Mouse (Mus musculus) MEL-GATA-1-ER (cell line): Measurements from ENCODE around the gene Shisal2a.

Source experiments
- DNase-seq: peaks from one replicate; pipeline ENCODE4 v3.0.0-alpha.2; 2012; ENCODE audit warnings: low read depth; ENCODE audit errors: extremely low read depth

The Shisal2a gene

DNA sequence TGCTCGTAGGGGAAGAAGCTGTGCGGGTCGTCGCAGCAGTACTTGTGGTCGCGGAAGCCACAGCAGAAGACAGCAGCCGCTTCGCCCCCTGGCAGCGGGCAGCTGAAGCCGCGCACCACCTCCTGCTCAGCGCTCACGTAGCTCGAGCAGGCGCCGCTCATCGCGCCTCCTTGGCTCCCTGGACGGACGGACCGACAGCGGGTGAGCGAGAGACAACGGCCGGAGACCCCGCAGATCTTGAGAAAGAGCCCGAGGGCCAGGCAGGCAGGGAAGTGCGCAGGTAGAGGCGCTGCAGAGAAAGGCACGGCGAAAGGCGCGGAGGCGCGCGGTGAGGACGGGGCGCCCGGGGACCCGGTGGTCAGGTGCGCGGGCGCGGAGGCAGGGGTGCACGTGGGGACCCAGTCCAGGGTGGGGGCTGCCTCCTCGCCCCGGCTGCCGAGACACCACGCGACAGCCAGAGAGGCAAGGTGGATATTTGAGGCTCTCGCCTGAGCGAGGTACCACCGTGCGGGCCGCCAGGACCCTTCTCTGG is at the start of gene Shisal2a:
Gene Shisal2a, minus strand, starts transcription at position 167 of the 532 bp plus-strand sequence.
- DNase-seq: no peak

DNA sequence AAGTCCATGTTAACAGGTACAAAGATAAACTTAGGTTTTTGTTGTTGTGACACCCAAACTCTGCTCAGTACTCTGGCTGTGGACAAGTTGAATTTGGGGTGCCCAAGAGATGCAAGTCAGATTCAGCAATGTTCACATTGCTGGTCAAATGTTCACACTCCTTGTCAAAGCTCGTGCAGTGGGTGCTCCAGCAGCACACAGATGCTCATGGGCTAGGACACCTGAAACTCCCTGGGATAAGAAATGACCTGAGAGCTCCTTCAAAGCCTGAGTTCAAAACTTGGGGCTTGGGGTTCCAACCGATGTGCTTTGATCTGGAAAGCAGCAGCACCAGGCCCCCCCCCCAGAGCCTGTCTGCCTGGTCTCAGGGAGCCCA is 48.4 kb upstream of the Shisal2a start:
- DNase-seq: no peak

DNA sequence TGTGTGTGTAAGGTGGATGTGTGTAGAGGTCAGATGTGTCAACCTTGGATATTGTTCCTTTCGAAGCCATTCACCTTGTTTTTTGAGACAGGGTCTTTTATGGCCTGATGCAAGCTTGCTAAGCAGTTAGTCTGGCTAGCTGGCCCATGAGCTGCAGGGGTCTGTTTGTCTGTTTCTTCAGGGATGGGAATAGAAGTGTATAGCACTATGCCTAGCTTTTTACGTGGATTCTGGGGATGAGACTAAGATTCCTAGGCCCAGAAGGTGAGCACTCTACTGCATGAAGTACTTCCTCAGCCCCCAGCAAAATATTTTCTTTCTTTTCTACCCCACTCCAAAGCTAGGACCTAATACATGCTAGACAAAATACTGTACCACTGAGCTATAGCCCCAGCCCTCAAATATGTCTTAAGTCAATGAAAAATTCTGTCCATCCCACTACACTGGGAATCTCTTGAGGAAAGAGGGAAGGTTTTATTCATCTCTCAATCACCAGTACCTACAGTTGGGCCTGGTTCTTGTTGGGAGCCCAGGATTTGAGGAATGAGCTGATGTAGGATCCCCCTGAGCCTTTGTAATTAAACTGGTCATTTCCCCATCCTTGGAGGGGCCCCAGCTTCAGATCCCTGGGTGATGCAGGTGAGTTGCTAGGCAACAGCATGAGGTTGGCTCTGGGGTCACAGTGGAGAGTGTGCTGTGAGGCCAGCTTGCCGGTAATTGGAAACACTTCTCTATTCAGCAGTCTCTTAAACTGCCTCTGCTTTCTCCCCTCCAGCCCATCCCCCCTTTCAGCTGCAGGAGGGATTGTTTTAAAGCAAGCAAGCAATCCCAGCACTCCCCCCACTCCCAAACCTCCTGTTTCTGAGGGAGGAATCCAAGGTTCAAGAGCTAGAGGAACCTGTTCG is 47.8 kb upstream of the Shisal2a start:
- no peak for DNase-seq

DNA sequence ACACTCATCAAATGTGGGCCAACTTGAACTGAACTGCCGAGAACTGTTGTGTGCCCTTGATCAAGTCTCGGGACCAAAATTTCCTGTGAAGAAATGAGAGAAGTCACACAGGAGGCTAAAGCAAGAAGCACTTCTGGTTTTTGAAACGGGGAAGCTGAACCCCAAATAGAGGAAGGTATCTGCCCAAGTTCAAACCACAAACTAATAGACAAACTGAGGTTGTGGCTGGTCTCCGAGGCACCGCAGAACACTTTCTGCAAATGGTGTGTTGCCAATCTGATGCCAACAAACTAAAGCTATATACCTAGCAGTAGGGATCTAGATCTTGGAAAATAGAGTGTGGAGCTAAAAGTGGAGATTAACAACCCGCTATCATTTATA is 45.2 kb upstream of the Shisal2a start:
- peak; percentile 49 for DNase-seq

DNA sequence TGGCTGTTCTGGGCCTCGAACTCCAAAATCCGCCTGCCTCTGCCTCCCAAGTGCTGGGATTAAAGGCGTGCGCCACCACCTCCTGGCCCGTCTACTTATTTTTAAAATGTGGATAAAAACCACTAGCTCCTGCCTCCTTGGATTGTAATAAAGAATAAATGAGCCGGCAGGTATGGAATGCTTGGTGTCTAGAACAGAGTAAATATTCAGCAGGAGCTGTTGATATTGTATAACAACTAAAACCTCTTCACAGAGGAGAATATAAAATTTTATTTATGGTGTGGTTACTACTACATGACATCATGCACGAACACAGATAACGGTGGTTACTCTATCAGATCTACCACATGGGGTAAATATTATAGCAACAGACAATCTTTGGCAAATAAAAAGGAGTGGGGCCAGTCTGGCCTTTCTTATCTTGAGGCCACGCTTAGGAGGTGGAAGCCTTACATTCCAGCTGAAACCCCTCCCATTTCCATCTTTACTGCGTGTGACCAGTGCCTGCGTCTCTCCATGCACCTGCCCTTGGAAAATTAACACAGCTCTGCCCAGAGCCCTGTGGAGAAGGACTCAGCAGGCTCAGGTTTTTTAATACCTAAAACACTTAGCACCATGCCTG is 44.7 kb upstream of the Shisal2a start:
- DNase-seq: no peak

DNA sequence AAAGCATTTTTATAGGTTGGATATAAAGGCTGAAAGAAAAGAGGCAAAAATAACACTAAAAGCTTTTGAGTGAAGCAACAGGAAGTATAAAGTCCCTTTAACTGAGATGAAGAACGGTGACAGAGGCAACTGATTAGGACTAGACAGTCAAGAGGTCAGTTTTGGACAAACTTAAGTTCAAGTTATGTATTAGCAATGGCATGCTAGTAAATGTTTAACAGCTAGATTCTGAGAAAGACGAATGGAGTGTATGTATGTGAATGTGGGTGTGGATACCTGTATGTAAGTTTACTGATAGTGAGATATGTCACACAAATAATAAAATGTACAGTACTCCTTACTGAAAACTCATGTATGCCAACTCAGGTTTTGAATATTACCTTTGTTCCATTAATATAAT is 41.4 kb upstream of the Shisal2a start:
- DNase-seq: no peak

DNA sequence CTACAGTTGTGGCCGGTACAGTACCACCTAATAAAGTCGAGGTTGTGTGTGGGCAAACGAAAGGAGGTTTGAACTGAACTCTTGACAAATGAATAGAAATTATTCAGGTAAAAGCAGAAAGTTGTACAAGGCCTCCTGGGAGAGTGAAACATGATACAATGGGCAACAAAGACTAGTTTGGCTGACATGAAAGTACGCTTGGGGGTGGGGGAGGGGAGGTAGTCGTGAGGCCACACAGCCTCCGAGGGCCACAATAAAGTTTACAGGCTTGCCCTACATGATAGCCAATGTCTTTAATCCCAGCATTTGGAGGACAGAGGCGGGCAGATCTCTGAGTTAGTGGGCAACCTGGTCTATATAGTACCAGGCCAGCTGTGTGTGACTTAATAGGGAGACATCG is 24.5 kb upstream of the Shisal2a start:
- DNase-seq: no peak

DNA sequence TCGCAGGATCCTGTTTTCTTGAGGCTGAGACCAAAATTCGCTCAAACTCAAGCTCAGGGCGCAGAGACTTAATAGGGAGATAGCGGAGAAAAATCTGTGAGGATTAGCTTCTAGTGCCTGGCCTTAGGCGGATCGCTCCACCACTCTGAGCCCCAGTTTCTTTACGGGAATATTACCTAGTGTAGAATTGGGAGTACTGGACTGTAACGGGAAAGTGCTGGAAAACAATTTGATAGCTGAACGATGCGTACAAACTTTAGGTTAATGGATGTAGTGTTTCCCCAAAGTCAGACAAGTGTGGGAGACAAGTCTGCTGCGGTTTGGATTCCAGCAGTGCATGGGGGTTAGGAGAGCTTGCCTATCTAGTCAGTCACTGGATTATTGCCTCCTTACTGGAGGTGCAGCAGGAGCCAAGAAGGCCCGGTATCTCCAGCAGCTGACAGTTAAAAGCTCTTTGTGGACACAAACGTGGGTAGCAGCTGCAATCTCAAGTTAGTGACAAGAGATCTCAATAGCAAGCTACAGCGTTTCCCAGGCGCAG is 23.8 kb upstream of the Shisal2a start, which contains the start of gene Gpx7:
Gene Gpx7, minus strand, starts transcription at position 101 of the 541 bp plus-strand sequence.
- DNase-seq: no peak

DNA sequence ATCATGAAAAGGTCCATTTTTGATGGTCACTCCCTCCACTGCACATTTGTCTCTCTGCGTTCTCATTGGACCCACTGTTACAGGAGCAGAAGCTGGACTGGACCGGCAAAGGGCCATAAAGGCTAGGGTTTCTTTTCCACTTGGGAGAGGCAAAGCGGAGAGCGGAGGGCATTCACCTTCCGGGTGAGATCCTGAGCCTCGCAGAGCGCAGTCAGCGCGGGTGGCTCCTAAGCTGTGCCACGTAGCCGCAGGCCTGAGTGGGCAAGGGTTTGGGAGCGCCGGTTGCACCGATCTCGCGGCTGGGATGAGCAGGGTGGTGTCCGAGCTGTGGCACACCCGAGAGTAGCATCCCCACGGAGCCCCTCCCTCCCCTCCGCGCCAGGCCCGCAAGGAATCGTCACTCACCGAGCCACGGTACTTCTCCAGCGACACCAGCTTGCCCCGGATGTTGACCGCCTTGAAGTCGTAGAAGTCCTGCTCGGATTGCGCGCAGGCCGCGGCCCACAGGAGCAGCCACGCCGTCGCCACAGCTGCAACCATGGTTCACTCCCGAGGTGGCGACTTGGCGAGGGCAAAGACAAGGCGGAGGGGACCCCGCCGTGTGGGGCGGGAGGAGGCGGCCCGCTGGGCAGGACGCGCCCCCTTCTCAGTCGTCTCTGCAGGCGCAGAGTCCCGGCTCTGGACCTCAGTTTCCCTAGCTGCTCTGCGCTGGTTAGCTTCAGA is 23.1 kb upstream of the Shisal2a start:
- DNase-seq: no peak

DNA sequence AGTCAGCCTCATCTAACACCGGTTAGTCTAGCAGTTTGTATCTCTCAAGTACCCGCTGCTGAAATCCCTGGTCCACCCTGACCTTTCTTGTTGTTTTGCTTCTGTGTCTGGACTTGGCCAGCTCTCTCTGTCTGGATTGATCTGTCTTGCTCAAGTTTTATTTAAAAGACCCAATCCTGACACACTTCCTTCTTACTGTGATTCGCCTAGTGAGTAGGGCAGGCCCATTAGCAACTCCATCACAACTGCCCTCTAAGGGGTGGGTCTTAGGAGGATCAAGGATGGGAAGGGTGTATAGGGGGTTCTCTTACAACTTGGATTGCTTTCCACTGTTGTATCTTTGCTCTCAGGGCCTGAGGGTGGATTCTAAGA is 22.6 kb upstream of the Shisal2a start:
- no peak for DNase-seq

DNA sequence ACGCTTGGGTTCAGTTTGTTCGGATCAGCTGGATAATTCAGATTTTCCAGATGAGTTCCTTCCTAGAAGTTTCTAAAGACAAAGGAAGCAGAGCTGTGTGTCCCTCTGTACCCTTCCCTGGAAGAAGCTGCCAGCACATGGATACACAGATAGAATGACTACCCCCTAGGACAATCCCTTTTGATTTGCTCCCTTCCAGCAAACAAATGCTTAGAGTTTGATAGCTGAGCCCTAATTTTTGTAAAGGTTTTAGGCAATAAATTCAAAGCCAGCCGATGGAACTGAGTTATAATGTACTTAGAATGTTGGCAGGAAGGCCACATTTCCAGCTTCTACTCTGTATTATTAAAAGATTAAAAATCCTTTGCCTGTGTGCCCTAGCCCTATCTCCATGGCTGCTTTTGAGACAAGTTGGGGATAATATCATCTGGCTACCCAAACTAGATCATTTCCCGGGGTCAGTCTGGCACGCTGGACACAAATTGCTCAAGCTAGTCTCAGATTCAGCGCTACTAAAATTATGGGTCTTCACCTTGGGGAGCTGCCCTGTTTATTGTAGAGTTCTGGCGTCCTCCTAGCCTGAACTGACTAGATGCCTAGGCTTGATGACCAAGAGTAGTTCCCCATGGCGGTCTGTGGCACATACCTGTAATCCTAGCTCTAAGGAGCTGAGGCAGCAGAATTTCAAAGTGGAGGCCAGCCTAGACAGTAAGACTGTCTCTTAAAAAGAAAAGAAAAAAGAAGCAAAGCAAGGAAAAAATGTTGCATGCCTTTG is 20.9 kb upstream of the Shisal2a start:
- DNase-seq: no peak

DNA sequence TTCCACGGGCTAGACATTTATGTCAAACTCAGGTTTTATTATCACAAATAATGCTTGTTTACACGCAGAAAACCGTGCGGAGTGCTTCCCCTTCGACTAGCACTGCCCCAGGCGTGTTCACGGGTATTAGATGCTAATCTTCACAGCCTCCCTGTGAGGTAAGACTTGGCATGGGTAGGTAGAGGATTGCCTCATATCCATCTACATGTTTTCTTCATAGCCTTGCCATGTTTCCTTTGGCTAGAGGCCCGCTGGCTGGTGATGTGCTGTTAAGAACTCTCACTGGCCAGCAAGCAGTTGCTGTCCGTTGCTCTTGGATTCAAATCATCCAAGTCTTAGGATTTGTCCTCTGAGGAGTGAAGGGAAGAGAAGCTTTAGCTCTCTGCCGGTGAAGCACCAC is 17.2 kb upstream of the Shisal2a start:
- DNase-seq: no peak

DNA sequence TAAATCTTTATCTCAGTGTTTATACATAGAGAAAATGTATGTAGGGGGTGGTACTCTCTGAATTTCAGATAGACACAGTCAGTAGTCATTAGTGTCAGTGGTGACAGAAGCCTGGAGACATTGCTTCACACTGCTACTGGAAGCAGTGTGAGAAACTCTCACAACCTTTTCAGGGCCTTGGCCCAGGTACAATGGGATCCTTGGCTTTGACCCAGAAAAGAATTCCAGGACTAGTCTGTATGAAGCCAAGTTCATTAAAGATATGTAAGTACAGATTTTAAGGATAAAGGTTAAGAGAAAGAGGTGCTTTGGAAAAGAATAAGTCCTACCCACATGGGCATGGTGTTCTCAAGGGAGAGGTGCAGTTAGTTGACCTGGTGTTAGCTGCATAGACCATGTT is 11.1 kb upstream of the Shisal2a start:
- no peak for DNase-seq

DNA sequence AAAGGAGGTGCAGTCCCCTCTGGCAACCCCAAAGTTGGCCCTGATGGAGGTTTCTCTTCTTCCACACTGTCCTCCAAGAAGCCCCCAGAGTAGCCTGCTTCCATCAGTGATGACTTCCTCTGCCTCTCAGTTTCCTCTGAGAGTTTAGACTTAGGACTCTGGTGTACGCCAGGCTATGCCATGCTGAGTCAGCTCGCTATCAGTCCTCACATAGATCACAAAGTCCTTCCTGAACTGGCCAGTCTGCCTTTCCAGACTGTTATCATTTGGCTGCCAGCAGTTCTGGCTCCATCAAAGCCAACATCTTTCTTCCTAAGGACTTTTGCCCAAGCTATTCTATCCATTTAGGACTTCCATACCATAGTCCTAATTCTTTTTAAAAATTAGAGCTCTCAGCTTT is 9.4 kb upstream of the Shisal2a start:
- DNase-seq: peak; percentile 33

DNA sequence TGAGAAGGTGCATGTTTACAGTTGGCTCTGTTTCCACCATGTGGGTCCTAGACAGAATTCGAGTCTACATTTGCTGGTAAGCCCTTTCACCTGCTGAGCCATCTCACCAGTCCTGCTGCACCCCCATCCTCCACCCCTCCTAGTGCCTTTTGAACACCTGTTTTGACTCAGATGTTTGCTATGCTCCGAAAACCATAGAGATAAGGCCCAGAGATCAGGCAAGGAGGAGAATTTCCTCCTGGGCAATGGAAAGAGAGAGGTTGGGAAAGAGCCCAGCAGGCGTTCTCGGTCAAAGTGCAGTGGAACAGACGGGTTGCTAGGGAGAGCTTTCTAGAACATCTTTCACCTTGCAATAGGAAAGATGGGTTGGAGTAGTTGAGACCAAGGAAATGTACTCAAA is 8.0 kb upstream of the Shisal2a start:
- DNase-seq: no peak

DNA sequence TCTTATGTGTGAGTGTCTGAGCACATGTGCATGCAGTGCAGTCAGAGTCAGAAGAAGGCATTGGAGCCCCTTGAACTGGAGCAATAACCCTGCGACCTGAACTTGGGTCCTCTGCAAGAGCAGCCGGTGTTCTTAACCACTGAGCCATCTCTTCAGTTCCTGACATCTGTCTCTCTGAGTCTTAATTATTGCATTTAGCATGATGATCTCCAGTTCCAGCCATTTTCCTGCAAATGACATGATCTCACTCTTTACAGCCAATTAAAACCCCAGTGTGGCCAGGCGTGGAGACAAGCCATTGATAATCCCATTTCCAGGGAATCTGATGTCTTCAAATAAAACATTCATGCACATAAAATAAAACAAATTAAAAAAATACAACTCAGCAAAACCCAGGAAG is 5.6 kb upstream of the Shisal2a start:
- DNase-seq: no peak

DNA sequence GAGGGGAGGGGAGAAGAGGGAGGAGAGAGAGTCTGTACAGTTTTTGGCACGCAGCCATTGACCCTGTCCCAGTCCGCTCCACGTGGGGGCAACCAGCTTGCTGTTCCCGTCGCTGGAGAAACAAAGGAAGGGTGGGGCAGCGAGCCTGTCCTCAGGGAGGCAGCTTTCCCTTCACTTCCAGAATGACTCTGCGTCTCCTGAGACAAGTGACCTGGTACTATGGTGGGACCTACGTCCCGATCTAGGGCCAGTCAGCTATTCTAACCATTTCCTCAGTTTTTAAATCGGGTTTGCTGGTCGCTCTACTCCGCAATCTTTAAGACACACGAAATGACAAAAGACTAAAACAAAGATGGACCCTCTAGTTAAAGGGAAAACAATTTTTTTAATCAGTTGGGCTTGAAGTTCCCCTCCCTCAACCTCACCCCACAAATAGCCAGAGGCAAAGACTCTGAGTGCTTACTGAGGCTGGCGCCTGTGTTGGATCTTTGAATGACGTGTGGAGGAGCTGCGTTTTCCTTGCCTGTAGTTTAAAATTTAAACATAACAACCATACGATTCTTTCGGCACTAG is 4.6 kb upstream of the Shisal2a start:
- DNase-seq: no peak

DNA sequence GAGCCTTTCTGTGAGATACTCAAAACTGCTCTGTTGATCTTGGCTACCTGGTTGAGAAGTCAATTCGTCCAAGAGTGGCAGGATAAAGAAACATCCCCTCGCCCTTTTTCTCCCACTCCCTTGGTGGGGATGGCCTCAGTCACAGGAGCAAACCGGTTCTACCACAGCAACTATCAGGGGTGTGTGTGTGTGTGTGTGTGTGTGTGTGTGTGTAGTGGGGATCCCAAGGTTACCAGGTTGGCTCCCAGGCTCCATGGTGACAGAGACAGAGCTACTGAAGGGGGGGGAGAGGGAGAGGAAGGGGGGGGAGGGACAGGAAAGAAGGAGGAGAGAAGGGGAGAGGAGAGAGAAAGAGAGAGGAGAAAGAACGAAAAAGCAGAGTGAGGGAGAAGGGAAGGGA is 4.0 kb upstream of the Shisal2a start:
- DNase-seq: no peak

DNA sequence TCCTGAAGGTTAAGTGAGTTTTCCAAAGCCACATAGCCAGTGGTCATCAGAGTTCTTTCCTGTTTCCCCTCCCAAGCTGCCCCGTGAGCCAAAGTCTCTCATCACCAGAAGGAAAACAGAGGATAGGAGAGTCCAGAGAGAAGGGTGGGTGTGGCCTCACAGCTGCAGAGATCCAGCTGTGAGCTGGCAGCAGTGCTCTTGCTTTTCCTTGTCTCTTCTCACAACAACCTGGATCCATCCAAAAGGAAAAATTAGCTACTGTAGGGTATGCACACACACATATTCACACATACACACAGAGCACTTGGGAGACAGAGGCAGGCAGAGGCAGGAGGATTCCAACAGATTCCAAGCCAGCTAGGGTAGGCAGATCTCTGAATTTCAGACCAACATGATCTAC is 2.9 kb upstream of the Shisal2a start:
- no peak for DNase-seq

DNA sequence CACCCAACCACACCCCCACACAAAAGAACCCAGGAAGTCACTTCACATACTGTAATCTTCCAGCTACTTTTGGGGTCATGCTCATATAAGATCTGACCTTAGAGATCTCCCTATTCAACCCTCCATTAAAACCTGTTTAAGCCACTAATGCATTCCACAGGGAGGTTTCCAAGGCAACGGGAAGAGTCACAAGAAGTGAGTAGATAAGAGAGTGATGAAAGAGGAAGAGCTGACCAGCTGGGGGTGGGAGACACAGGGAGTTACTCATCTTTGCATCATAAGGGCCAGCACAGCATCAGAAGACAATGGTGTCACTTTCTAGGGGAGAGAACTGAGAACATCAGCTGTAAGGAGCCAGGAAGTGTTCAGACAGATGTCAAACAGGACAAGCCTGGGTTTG is 3.0 kb downstream of the Shisal2a start:
- DNase-seq: peak; percentile 15

DNA sequence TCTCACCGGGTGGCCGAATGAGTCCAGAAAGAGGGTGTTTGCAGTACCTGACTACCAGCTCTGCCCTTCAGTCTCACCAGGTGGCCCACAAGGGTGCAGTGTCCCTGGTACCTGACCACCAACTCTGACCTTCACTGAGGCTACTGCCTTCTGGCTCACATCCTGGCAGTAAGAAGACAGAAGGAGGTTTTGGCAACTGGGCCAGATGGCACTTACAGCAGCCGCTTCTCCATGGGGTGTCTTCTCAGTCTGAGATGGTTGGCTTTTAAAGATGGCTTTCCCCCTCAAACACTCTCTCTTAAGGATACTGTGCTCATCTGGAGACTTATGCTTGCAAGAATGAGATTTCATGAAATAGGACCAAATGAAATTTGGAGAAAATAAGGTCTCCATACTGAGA is 3.7 kb downstream of the Shisal2a start:
- no peak for DNase-seq
